Mouse (Mus musculus): Measurements from ENCODE around the gene Kif26b. TPM values are rescaled to one million over a fixed set of nuclear protein-coding genes. Genes with fewer than 3 reads are reported as not detected.
A peak's percentile ranks its signal among the peaks of the same experiment; 100 is the strongest.

Gene Kif26b
- polyA plus RNA-seq, 1 experiment from 2014 or later, result 23.7 TPM

DNA sequence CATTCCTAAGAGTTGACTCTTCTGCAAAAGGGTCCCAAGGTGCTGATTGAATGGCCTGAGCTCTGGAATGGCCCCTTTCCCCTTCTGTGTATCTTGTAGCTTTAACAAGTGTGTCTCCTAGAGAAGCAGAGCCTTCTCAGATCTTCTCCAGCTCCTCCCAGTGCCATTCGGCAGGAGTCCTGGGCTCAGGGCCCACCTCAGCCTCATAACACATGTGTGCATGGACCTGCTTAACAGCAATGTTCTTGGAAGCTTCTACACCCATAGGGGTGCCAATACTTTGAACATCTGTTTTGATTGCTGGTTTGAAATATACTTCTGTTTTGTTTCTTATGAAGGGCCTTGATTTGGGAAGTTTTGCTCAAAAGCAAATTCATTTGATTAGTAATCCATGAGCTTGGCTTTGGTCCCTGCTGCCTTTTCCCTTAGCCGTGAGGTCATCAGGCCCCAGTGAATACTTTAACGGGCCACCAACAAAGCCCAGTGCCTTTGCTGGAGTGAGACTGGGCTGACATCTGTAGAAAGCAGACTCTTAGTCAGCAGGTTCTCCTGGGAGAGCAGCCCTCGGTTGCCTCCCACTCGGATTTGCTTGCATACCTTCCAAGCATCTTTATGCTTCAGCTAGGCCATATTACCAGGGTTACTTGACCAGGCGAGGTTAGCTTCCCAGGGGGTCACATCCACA lies 405.2 kb downstream of the Kif26b start:
- ATAC-seq (ENCODE audit: insufficient number of reproducible peaks, low FRiP score, low TSS enrichment, low read depth), result no peak
- no peaks in the 10 kb centered on the region for H3K4me1 ChIP-seq (ENCODE audit: control insufficient read depth, insufficient read depth, low read length)
- H3K36me3 ChIP-seq (ENCODE audit: control insufficient read depth, insufficient read depth, low read length), result peaks cover 5% of the 10 kb centered on the region; the same call in 1 of the 2 replicates
- no peak for DNase-seq (ENCODE audit: low spot score)
- 89% methylated on average over 6 of the region's 6 CpGs for WGBS
- H3K9ac ChIP-seq (ENCODE audit: low read length), result no peak overlapping the region
- H3K4me2 ChIP-seq (ENCODE audit: low read depth, severe bottlenecking), result no peak overlapping the region
- no peak overlapping the region for H3K4me3 ChIP-seq (ENCODE audit: low read depth, low read length)
- no peaks in the 10 kb centered on the region for H3K9me3 ChIP-seq (ENCODE audit: control insufficient read depth, low read length)
- no peaks in the 10 kb centered on the region for H3K27me3 ChIP-seq (ENCODE audit: control insufficient read depth, insufficient read depth, low read length)
- H3K27ac ChIP-seq (replicated peaks; ENCODE audit: low read depth, low read length), result no peak overlapping the region

DNA sequence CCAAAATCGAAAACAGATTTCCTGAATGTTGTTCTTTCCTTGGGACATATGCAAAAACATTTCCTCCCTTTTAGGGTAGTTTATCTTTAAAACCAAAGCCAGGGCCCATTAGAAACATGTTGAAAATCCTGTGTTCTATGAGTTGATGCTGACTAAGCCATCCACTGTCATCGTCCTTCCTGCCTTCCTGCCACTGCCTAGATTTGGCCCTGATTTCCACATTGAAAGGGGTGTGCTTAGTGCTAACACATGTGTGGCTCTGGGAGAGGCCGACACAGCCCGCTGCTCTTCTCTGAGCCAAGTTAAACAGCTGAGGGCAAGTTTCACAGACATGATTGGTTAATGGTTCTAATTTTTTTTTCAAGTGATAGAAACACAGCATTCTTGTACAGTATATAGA lies 407.5 kb downstream of the Kif26b start:
- Histone ChIP-seq H3K9ac (ENCODE audit: low read length) (no peak overlapping the region), H3K27ac (replicated peaks; ENCODE audit: low read depth, low read length) (no peak overlapping the region), H3K4me3 (ENCODE audit: low read depth, low read length) (no peak overlapping the region), H3K27me3 (ENCODE audit: control insufficient read depth, insufficient read depth, low read length) (no peaks in the 10 kb centered on the region), H3K36me3 (ENCODE audit: control insufficient read depth, insufficient read depth, low read length) (peaks cover 5% of the 10 kb centered on the region; the same call in 1 of the 2 replicates), H3K9me3 (ENCODE audit: control insufficient read depth, low read length) (no peaks in the 10 kb centered on the region), H3K4me2 (ENCODE audit: low read depth, severe bottlenecking) (no peak overlapping the region), H3K4me1 (ENCODE audit: control insufficient read depth, insufficient read depth, low read length) (no peaks in the 10 kb centered on the region)
- ATAC-seq (ENCODE audit: insufficient number of reproducible peaks, low FRiP score, low TSS enrichment, low read depth), result no peak
- no peak for DNase-seq (ENCODE audit: low spot score)
- WGBS, result 70% methylated on average over 4 of the region's 4 CpGs

GRCm38 (mm10) chr1:178936976-178937375 lies 408.1 kb downstream of the Kif26b start:
- H3K27ac ChIP-seq (replicated peaks; ENCODE audit: low read depth, low read length), result no peak overlapping the region
- ATAC-seq (ENCODE audit: insufficient number of reproducible peaks, low FRiP score, low TSS enrichment, low read depth), result no peak
- no peaks in the 10 kb centered on the region for H3K9me3 ChIP-seq (ENCODE audit: control insufficient read depth, low read length)
- peaks cover 3% of the 10 kb centered on the region; the same call in 1 of the 2 replicates for H3K36me3 ChIP-seq (ENCODE audit: control insufficient read depth, insufficient read depth, low read length)
- H3K9ac ChIP-seq (ENCODE audit: low read length), result no peak overlapping the region
- no peaks in the 10 kb centered on the region for H3K27me3 ChIP-seq (ENCODE audit: control insufficient read depth, insufficient read depth, low read length)
- H3K4me1 ChIP-seq (ENCODE audit: control insufficient read depth, insufficient read depth, low read length), result no peaks in the 10 kb centered on the region; the same call in 1 of the 2 replicates
- no peak overlapping the region for H3K4me3 ChIP-seq (ENCODE audit: low read depth, low read length)
- no peak overlapping the region for H3K4me2 ChIP-seq (ENCODE audit: low read depth, severe bottlenecking)
- WGBS, result 94% methylated on average over 2 of the region's 2 CpGs
- DNase-seq (ENCODE audit: low spot score), result no peak

DNA sequence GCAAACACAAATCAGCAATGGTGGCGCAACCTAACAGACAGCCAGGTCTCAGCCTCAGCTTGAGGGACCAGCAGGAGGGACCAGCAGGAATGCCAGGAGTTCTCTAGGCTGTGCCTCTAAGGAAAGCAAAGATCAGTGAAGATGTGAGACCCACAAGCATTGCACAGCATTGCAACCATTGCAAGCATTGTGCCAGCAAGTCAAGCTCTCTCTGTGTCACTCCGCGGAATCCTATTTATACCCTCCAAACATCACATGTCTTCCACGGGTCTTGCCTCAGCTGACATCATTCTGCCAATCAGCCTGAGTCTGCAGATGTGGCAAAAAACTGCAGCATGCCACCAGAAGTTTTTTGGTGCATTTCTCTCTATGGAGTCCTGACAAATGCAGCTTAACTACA lies 411.4 kb downstream of the Kif26b start:
- 86% methylated on average over 4 of the region's 4 CpGs for WGBS
- Histone ChIP-seq H3K9me3 (ENCODE audit: control insufficient read depth, low read length) (no peaks in the 10 kb centered on the region), H3K4me1 (ENCODE audit: control insufficient read depth, insufficient read depth, low read length) (no peaks in the 10 kb centered on the region; the same call in 1 of the 2 replicates), H3K4me3 (ENCODE audit: low read depth, low read length) (no peak overlapping the region), H3K36me3 (ENCODE audit: control insufficient read depth, insufficient read depth, low read length) (no peaks in the 10 kb centered on the region), H3K27me3 (ENCODE audit: control insufficient read depth, insufficient read depth, low read length) (no peaks in the 10 kb centered on the region), H3K27ac (replicated peaks; ENCODE audit: low read depth, low read length) (no peak overlapping the region), H3K9ac (ENCODE audit: low read length) (no peak overlapping the region), H3K4me2 (ENCODE audit: low read depth, severe bottlenecking) (no peak overlapping the region)
- ATAC-seq (ENCODE audit: insufficient number of reproducible peaks, low FRiP score, low TSS enrichment, low read depth) (no peak), DNase-seq (ENCODE audit: low spot score) (no peak)

- H3K4me2 ChIP-seq (ENCODE audit: low read depth, severe bottlenecking), result no peak overlapping the region
- ATAC-seq (ENCODE audit: insufficient number of reproducible peaks, low FRiP score, low TSS enrichment, low read depth) (0 out of 2 replicates have a peak, but pooled peaks have one; percentile 26), DNase-seq (ENCODE audit: low spot score) (no peak)
- H3K4me3 ChIP-seq (ENCODE audit: low read depth, low read length), result no peak overlapping the region
- no peaks in the 10 kb centered on the region for H3K9me3 ChIP-seq (ENCODE audit: control insufficient read depth, low read length)
- no peak overlapping the region for H3K9ac ChIP-seq (ENCODE audit: low read length)
- H3K4me1 ChIP-seq (ENCODE audit: control insufficient read depth, insufficient read depth, low read length), result peaks cover 5% of the 10 kb centered on the region; the same call in 1 of the 2 replicates
- H3K27me3 ChIP-seq (ENCODE audit: control insufficient read depth, insufficient read depth, low read length), result no peaks in the 10 kb centered on the region
- no peaks in the 10 kb centered on the region for H3K36me3 ChIP-seq (ENCODE audit: control insufficient read depth, insufficient read depth, low read length)
- WGBS, result 34% methylated on average over 7 of the region's 7 CpGs
- no peak overlapping the region for H3K27ac ChIP-seq (replicated peaks; ENCODE audit: low read depth, low read length)
These were observed 413.5 kb downstream of the Kif26b start for GRCm38 (mm10) chr1:178942251-178942963.

DNA sequence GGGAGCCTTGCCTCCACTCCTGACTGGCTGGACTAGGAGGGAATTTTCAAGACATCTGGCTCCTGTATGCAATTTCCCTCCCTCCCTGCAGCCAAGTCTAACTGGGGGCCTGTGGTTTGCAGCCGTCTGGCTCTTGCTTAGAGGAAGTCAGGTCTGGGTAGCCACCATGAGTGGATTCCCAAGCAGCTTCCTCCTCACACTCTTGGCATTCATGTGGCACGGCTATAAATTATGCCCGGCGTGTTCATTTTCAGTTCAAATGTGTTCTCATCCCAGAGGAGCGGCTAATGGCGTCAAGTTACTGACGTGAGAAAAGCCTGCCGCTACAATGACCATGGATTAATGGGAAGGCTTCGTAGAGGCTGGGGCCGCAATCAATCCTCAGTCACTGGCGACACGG lies 424.0 kb downstream of the Kif26b start:
- Histone ChIP-seq H3K27me3 (ENCODE audit: control insufficient read depth, insufficient read depth, low read length) (no peaks in the 10 kb centered on the region), H3K4me3 (ENCODE audit: low read depth, low read length) (no peak overlapping the region), H3K9me3 (ENCODE audit: control insufficient read depth, low read length) (peaks cover 3% of the 10 kb centered on the region; the same call in 1 of the 2 replicates), H3K36me3 (ENCODE audit: control insufficient read depth, insufficient read depth, low read length) (no peaks in the 10 kb centered on the region), H3K4me1 (ENCODE audit: control insufficient read depth, insufficient read depth, low read length) (peaks cover 15% of the 10 kb centered on the region), H3K4me2 (ENCODE audit: low read depth, severe bottlenecking) (no peak overlapping the region), H3K9ac (ENCODE audit: low read length) (no peak overlapping the region), H3K27ac (replicated peaks; ENCODE audit: low read depth, low read length) (peak overlapping the region; percentile 67)
- ATAC-seq (ENCODE audit: insufficient number of reproducible peaks, low FRiP score, low TSS enrichment, low read depth) (peak; percentile 62; the same call in 1 of the 2 replicates), DNase-seq (ENCODE audit: low spot score) (peak; percentile 67)
- WGBS, result 31% methylated on average over 12 of the region's 12 CpGs

- no peak for ATAC-seq (ENCODE audit: insufficient number of reproducible peaks, low FRiP score, low TSS enrichment, low read depth)
These were observed 429.7 kb downstream of the Kif26b start for GRCm38 (mm10) chr1:178958641-178959040.

DNA sequence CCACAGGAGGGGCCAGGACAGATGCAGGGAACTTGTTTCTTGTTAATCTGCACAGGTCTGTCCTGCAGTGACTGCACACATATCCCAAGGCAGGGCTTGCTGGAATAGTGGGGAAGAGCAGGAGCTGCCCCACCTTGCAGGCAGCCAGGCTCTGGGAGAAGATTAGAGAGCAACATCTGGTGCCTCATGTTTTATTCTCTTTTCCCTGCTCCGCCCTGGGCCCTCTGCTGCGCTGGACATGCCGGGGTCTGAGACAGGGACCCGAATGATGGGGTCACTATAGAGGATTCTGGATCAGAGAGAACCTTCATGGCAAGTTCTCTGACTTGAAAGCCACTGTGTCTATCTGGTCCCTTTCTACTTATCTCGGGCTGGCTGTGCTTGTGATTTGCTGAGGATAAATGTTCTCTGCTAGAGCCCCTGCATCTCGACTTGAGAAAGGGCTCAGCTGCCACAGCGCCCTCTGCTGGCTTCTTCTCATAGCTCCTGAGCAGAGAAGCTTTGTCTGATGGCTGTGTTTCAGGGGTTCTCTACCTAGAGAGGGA lies 431.2 kb downstream of the Kif26b start:
- Histone ChIP-seq H3K9me3 (ENCODE audit: control insufficient read depth, low read length) (no peaks in the 10 kb centered on the region), H3K9ac (ENCODE audit: low read length) (no peak overlapping the region), H3K4me3 (ENCODE audit: low read depth, low read length) (no peak overlapping the region), H3K27me3 (ENCODE audit: control insufficient read depth, insufficient read depth, low read length) (no peaks in the 10 kb centered on the region), H3K4me1 (ENCODE audit: control insufficient read depth, insufficient read depth, low read length) (peaks cover 8% of the 10 kb centered on the region; the same call in 1 of the 2 replicates), H3K4me2 (ENCODE audit: low read depth, severe bottlenecking) (no peak overlapping the region), H3K36me3 (ENCODE audit: control insufficient read depth, insufficient read depth, low read length) (no peaks in the 10 kb centered on the region), H3K27ac (replicated peaks; ENCODE audit: low read depth, low read length) (0 out of 2 replicates have a peak overlapping the region, but pooled peaks have one; percentile 23)
- WGBS, result 45% methylated on average over 7 of the region's 7 CpGs
- DNase-seq (ENCODE audit: low spot score) (peak; percentile 96), ATAC-seq (ENCODE audit: insufficient number of reproducible peaks, low FRiP score, low TSS enrichment, low read depth) (peak; percentile 65)

More at GRCm38 (mm10) chr1:178958641-178959040, 429.7 kb downstream of the Kif26b start:
- peaks cover 8% of the 10 kb centered on the region; the same call in 1 of the 2 replicates for H3K4me1 ChIP-seq (ENCODE audit: control insufficient read depth, insufficient read depth, low read length)
- H3K27me3 ChIP-seq (ENCODE audit: control insufficient read depth, insufficient read depth, low read length), result no peaks in the 10 kb centered on the region
- H3K9ac ChIP-seq (ENCODE audit: low read length), result no peak overlapping the region
- H3K27ac ChIP-seq (replicated peaks; ENCODE audit: low read depth, low read length), result no peak overlapping the region
- H3K4me3 ChIP-seq (ENCODE audit: low read depth, low read length), result no peak overlapping the region
- H3K9me3 ChIP-seq (ENCODE audit: control insufficient read depth, low read length), result no peaks in the 10 kb centered on the region
- no peaks in the 10 kb centered on the region for H3K36me3 ChIP-seq (ENCODE audit: control insufficient read depth, insufficient read depth, low read length)
- H3K4me2 ChIP-seq (ENCODE audit: low read depth, severe bottlenecking), result no peak overlapping the region
- 80% methylated on average over 4 of the region's 4 CpGs for WGBS
- no peak for DNase-seq (ENCODE audit: low spot score)

Data from limb, embryonic 11.5 days (tissue).